Mouse (Mus musculus) MEL (cell line): Measurements from ENCODE around the gene Grap.
A peak's percentile ranks its signal among the peaks of the same experiment; 100 is the strongest.

Source experiments
- CTCF ChIP-seq, 3 experiments: IDR thresholded peaks in 2 of 3; conservative IDR thresholded peaks in 1 of 3; 2 replicates each; pipeline ENCODE4 v1.5.1; 2011 to 2012; ENCODE audit warnings: low read length in 3 of 3, low read depth in 2 of 3, mild to moderate bottlenecking in 2 of 3, improper control_type of control experiment in 1 of 3, inconsistent platforms in 1 of 3, mixed read lengths in 1 of 3, moderate library complexity in 1 of 3; ENCODE audit not compliant: control insufficient read depth in 1 of 3, insufficient read depth in 1 of 3, poor library complexity in 1 of 3, severe bottlenecking in 1 of 3
- E2F4 ChIP-seq: IDR thresholded peaks from 2 replicates; pipeline ENCODE4 v1.6.1; 2011; ENCODE audit warnings: low read depth, low read length, improper control_type of control experiment, borderline replicate concordance
- EP300 ChIP-seq, 2 experiments: IDR thresholded peaks; 2 replicates each; pipeline ENCODE4 v1.6.1; 2011; ENCODE audit warnings: improper control_type of control experiment in 2 of 2, low read length in 2 of 2, low read depth in 1 of 2, mild to moderate bottlenecking in 1 of 2
- GABPA ChIP-seq: IDR thresholded peaks from 2 replicates; pipeline ENCODE4 v1.6.1; 2012; ENCODE audit warnings: low read depth, mild to moderate bottlenecking, inconsistent platforms, low read length, improper control_type of control experiment, moderate library complexity
- GATA1 ChIP-seq: IDR thresholded peaks from 2 replicates; pipeline ENCODE4 v1.6.1; 2011; ENCODE audit warnings: low read depth, low read length, improper control_type of control experiment
- MAX ChIP-seq: IDR thresholded peaks from 2 replicates; pipeline ENCODE4 v1.6.1; 2011; ENCODE audit warnings: low read length, improper control_type of control experiment
- MAZ ChIP-seq: IDR thresholded peaks from 2 replicates; pipeline ENCODE4 v1.6.1; 2012; ENCODE audit warnings: low read depth, mild to moderate bottlenecking, inconsistent platforms, low read length, improper control_type of control experiment
- MEF2A ChIP-seq: IDR thresholded peaks from 2 replicates; pipeline ENCODE4 v1.6.1; 2014; ENCODE audit warnings: low read depth, mild to moderate bottlenecking, inconsistent platforms, low read length, improper control_type of control experiment; ENCODE audit not compliant: poor library complexity, insufficient replicate concordance, severe bottlenecking; ENCODE audit errors: extremely low read depth
- MXI1 ChIP-seq: IDR thresholded peaks from 2 replicates; pipeline ENCODE4 v1.6.1; 2011; ENCODE audit warnings: mild to moderate bottlenecking, low read depth, low read length, improper control_type of control experiment
- MYC ChIP-seq: IDR thresholded peaks from 2 replicates; pipeline ENCODE4 v1.6.1; 2011; ENCODE audit warnings: low read depth, mild to moderate bottlenecking, low read length, improper control_type of control experiment, moderate library complexity
- NELFE ChIP-seq: IDR thresholded peaks from 2 replicates; pipeline ENCODE4 v1.6.1; 2011; ENCODE audit warnings: low read depth, low read length, improper control_type of control experiment
- POLR2A ChIP-seq, 2 experiments: IDR thresholded peaks; 2 replicates each; pipeline ENCODE4 v1.6.1; 2011 to 2012; ENCODE audit warnings: low read length in 2 of 2, mild to moderate bottlenecking in 2 of 2, control low read depth in 1 of 2, improper control_type of control experiment in 1 of 2, low read depth in 1 of 2, moderate library complexity in 1 of 2; ENCODE audit not compliant: control insufficient read depth in 1 of 2, insufficient read depth in 1 of 2, poor library complexity in 1 of 2
- SMC3 ChIP-seq: IDR thresholded peaks from 2 replicates; pipeline ENCODE4 v1.6.1; 2011; ENCODE audit warnings: low read depth, low read length, improper control_type of control experiment
- UBTF ChIP-seq: IDR thresholded peaks from 2 replicates; pipeline ENCODE4 v1.6.1; 2012; ENCODE audit warnings: low read depth, mild to moderate bottlenecking, inconsistent platforms, low read length, improper control_type of control experiment, moderate library complexity, borderline replicate concordance; ENCODE audit not compliant: insufficient read depth

GRCm38 (mm10) chr11:61620762-61621161 lies 32.3 kb upstream of the Grap start:
- no peak for TF ChIP-seq E2F4
- TF ChIP-seq GATA1, result no peak
- no peak for TF ChIP-seq MAZ
- 0 out of 2 replicates have a peak, but pooled peaks have one; percentile 14 for TF ChIP-seq NELFE
- TF ChIP-seq MEF2A, result no peak
- TF ChIP-seq MAX, result no peak
- TF ChIP-seq MXI1, result 0 out of 2 replicates have a peak, but pooled peaks have one; percentile 15
- TF ChIP-seq SMC3, result no peak
- TF ChIP-seq UBTF, result no peak
- TF ChIP-seq POLR2A (IDR thresholded peaks at IDR 0.05; ENCODE audit: control insufficient read depth in 1 of 2, insufficient read depth in 1 of 2, low read depth in 1 of 2, low read length in 2 of 2, poor library complexity in 1 of 2), result no peak
- no peak for TF ChIP-seq CTCF (IDR thresholded peaks at IDR 0.05 in 2 of 3, conservative IDR thresholded peaks at IDR 0.05 in 1 of 3; ENCODE audit: control insufficient read depth in 1 of 3, insufficient read depth in 1 of 3, low read depth in 2 of 3, low read length in 3 of 3, poor library complexity in 1 of 3, severe bottlenecking in 1 of 3)
- TF ChIP-seq MYC, result no peak
- no peak for TF ChIP-seq GABPA
- no peak for TF ChIP-seq EP300 (IDR thresholded peaks at IDR 0.05; ENCODE audit: low read depth in 1 of 2, low read length in 2 of 2)
